Mouse (Mus musculus): ENCODE data around the gene Il1rapl2. TPM values are rescaled to one million over a fixed set of nuclear protein-coding genes. Genes with fewer than 3 reads are reported as not detected.

The Il1rapl2 gene
- not detected for polyA plus RNA-seq (2017; shearing (Covaris generic))

GRCm38 (mm10) chrX:137570321-137571195 is at the start of gene Il1rapl2:
Il1rapl2 (plus strand) TSS chrX:137570608.

GRCm38 (mm10) chrX:138209480-138209879 is 639.1 kb downstream of the Il1rapl2 start, which contains the start of gene Tex13a:
Tex13a (minus strand) TSS chrX:138209580.

